Mouse (Mus musculus) bone marrow macrophage, adult 2 months (primary cell): ENCODE results near the gene Tbxas1.

Experiments
- CTCF ChIP-seq: IDR thresholded peaks from 2 replicates; pipeline ENCODE4 v1.5.1; 2012; ENCODE audit warnings: low read depth, mild to moderate bottlenecking, low read length, moderate library complexity
- POLR2A ChIP-seq: IDR thresholded peaks from 2 replicates; pipeline ENCODE4 v1.6.1; 2012; ENCODE audit warnings: mild to moderate bottlenecking, low read depth, low read length, borderline replicate concordance

DNA sequence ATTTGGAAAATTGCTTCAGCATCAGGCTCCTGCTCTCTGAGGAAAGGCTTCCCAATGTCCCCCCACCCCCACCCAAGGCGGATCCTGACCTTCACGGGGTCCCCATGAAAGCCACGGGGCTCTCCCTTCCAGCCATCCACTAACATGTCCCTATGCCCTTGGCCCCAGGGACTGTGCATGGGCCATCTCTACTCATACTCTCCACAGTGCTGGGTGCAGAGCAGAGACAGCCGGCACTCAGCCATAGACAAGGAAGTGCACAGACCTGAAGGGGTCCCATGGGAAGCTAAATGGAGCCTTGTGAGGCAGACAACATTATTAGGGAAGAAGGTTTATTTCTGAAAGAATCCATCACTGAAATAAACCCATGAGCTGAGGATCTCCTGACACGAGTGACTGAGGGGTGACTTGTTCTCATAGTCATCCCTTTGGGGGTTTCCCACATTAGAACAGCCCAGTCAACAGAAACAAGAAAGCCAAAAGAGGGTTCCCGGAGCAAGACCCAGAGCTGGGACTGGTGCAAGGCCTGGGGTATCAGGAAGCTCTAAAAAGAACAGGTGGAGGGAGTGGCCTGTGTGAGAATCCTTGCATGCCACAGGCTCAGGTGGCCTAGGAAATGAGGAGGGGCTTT is 179.8 kb downstream of the Tbxas1 start:
- TF ChIP-seq POLR2A: no peak
- TF ChIP-seq CTCF: no peak
